Mouse (Mus musculus) C2C12 (cell line): ENCODE measurements around the gene Vmn1r209. TPM values are rescaled to one million over a fixed set of nuclear protein-coding genes. Genes with fewer than 3 reads are reported as not detected.
"Not testable (repeated sequence)": the region's sequence is repeated elsewhere in the genome, so short reads cannot be mapped to it uniquely, and the experiment has no call there.

ENCODE experiments used
- H3K27me3 ChIP-seq: one replicate; pipeline ENCODE4 v1.6.1; 2011; ENCODE audit not compliant: control insufficient read depth, insufficient read depth, insufficient read length
- H3K36me3 ChIP-seq: one replicate; pipeline ENCODE4 v1.6.1; 2011; ENCODE audit not compliant: control insufficient read depth, insufficient read depth
- H3K4me3 ChIP-seq: one replicate; pipeline ENCODE4 v1.5.1; 2011; ENCODE audit warnings: mild to moderate bottlenecking, control low read depth; ENCODE audit not compliant: poor library complexity, insufficient read depth, severe bottlenecking
- H3K79me2 ChIP-seq: one replicate; pipeline ENCODE4 v1.6.1; 2011; ENCODE audit not compliant: control insufficient read depth, insufficient read depth
- H3K79me3 ChIP-seq: one replicate; pipeline ENCODE4 v1.6.1; 2011; ENCODE audit warnings: low read depth, control low read depth
- H3ac ChIP-seq: one replicate; pipeline ENCODE3; 2011; ENCODE audit warnings: low read depth; ENCODE audit not compliant: control insufficient read depth, insufficient read length
- USF1 ChIP-seq: IDR thresholded peaks from one replicate; pipeline ENCODE4 v1.6.1; 2011; ENCODE audit warnings: low read depth, mild to moderate bottlenecking, control low read depth, moderate library complexity
- polyA plus RNA-seq: library from polyadenylated mRNA; unstranded; fragments of >200 nt; fragmentation: generic; extraction: Trizol; gene quantifications from one replicate; pipeline ENCODE4 v1.2.1, GENCODE M21; 2012; ENCODE audit warnings: missing spikeins

The Vmn1r209 gene
- polyA plus RNA-seq, 1 experiment = not detected

DNA sequence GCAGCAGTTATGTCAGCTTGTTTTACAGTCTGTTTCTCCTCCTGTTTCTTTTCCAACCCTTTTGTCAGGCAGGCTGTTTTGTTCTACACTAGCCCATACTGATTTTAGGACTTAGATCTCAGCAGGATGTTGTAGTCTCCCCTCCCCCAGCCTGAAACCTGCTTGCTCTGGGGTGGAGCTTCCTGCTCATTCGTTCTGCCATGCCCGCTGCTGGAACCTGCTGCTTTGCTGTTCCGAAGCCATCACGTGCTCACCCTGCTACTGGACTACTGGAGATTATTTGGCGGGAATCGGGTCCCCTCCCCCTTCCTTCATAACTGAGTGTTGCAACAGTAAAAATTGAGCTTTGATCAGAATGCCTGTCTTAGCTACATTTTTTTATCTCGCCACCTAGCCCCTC, 19.9 kb upstream of the Vmn1r209 start:
- H3K27me3 ChIP-seq, H3K4me3 ChIP-seq, H3ac ChIP-seq, H3K36me3 ChIP-seq, H3K79me2 ChIP-seq, H3K79me3 ChIP-seq: not testable (repeated sequence)
- peak; percentile 10 for TF ChIP-seq USF1

- H3K79me2 ChIP-seq, H3K4me3 ChIP-seq, H3K27me3 ChIP-seq, H3K79me3 ChIP-seq, H3K36me3 ChIP-seq, H3ac ChIP-seq: not testable (repeated sequence)
These were observed 12.1 kb upstream of the Vmn1r209 start for GRCm38 (mm10) chr13:22821601-22822000.

GRCm38 (mm10) chr13:22788096-22788495, 21.4 kb downstream of the Vmn1r209 start:
- not testable (repeated sequence) for H3K27me3 ChIP-seq

DNA sequence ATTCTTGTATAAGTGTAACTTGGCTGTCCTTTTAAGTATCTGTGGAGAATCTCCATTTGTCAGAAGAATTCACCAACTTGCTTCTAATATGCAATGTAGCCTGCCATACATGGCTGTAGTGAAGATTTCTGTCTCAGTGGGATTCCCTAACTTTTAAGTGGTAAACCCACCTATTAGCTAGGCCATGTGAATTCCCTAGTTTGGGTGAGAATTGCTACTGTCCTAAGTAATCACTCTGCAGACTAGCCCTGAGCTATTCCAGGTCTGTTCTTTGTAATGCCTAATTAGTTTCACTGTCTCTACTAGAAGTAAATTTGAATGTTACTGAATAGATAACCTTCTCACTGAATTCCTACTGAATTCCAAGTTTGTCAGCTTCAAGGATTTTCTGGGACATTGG, 25.3 kb downstream of the Vmn1r209 start:
- not testable (repeated sequence) for H3K27me3 ChIP-seq, H3K79me3 ChIP-seq, H3K36me3 ChIP-seq, H3K4me3 ChIP-seq, H3ac ChIP-seq, H3K79me2 ChIP-seq

More at GRCm38 (mm10) chr13:22788096-22788495, 21.4 kb downstream of the Vmn1r209 start:
- H3K79me3 ChIP-seq, H3K4me3 ChIP-seq, H3K79me2 ChIP-seq, H3K36me3 ChIP-seq, H3ac ChIP-seq: not testable (repeated sequence)

- H3K36me3 ChIP-seq, H3K27me3 ChIP-seq, H3K4me3 ChIP-seq, H3K79me2 ChIP-seq, H3ac ChIP-seq, H3K79me3 ChIP-seq: not testable (repeated sequence)
These were observed 32.2 kb downstream of the Vmn1r209 start, which contains the start of gene Vmn1r208 for GRCm38 (mm10) chr13:22777300-22777699. TSS of gene Vmn1r208 (minus strand) at chr13:22777400.

GRCm38 (mm10) chr13:22771592-22771991, 37.9 kb downstream of the Vmn1r209 start:
- H3K36me3 ChIP-seq, H3ac ChIP-seq, H3K79me3 ChIP-seq, H3K4me3 ChIP-seq, H3K27me3 ChIP-seq, H3K79me2 ChIP-seq: not testable (repeated sequence)

Other genes with a start within 250 kb of the Vmn1r209 start
- not detected for gene Vmn1r205, start 216.7 kb downstream of the Vmn1r209 start, polyA plus RNA-seq
- gene Vmn1r206, start 185.4 kb downstream of the Vmn1r209 start, polyA plus RNA-seq = not detected
- gene Vmn1r207-ps, start 80.1 kb downstream of the Vmn1r209 start, polyA plus RNA-seq = not detected
- not detected for gene Vmn1r208, start 32.3 kb downstream of the Vmn1r209 start, polyA plus RNA-seq
- not detected for gene Vmn1r210, start 21.7 kb upstream of the Vmn1r209 start, polyA plus RNA-seq
- not detected for gene Vmn1r211, start 47.9 kb upstream of the Vmn1r209 start, polyA plus RNA-seq
- not detected for gene Vmn1r212, start 74.5 kb upstream of the Vmn1r209 start, polyA plus RNA-seq
- gene Vmn1r213, start 198.0 kb upstream of the Vmn1r209 start, polyA plus RNA-seq = not detected
- not detected for gene Vmn1r214, start 220.7 kb upstream of the Vmn1r209 start, polyA plus RNA-seq